Mouse (Mus musculus): ENCODE data around the gene Tex35.

Tex35 gene

DNA sequence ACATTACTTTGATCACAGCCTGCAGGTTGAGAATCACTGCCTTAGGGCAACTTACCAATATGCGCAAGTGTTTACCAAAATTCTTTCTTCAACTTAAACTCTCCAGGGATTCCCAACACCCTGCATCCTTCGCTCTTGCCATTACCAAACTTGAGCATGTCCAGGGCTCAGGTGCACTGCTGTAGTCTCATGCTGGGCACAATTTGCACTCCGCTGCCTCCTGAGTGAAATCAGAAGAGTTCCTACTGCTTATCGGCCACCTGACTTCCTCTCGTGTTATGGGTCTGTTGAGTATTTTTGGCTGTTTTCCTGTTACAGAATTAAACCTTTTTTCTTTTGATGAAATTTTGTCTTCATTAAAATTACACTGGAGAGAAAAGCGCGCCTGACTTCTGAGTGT, 53.8 kb downstream of the Tex35 start:
- no peak for DNase-seq (ENCODE audit: low read depth, low spot score)

GRCm38 (mm10) chr1:157049886-157050285, 58.6 kb downstream of the Tex35 start:
- no peak for DNase-seq (ENCODE audit: low read depth, low spot score)
